Mouse (Mus musculus) brain, embryonic 14.5 days (tissue): ENCODE data around the gene Slc25a47. TPM values are rescaled to one million over a fixed set of nuclear protein-coding genes. Genes with fewer than 3 reads are reported as not detected.

Experiments used
- DNase-seq: peaks from one replicate; pipeline ENCODE4 v3.0.0-alpha.2; 2011; ENCODE audit warnings: low read depth
- CTCF ChIP-seq: fragments of 200-500 bp; IDR thresholded peaks from 2 replicates; pipeline ENCODE4 v1.5.1; 2012; ENCODE audit warnings: inconsistent platforms, mild to moderate bottlenecking, moderate library complexity, borderline replicate concordance; ENCODE audit not compliant: insufficient read depth, insufficient read length; ENCODE audit errors: extremely low read depth
- POLR2A ChIP-seq: fragments of 200-500 bp; IDR thresholded peaks from 2 replicates; pipeline ENCODE4 v1.6.1; 2012; ENCODE audit warnings: mild to moderate bottlenecking, inconsistent platforms, borderline replicate concordance; ENCODE audit not compliant: poor library complexity, insufficient read depth, insufficient read length, severe bottlenecking; ENCODE audit errors: extremely low read depth
- polyA plus RNA-seq: library from polyadenylated mRNA; depleted of rRNA; stranded (reverse); fragments of >200 nt; gene quantifications from 2 replicates; pipeline ENCODE4 v1.2.3, GENCODE M21; 2012; rRNA removed

Gene Slc25a47
- 19.9 and 24.8 TPM in 2 replicates for polyA plus RNA-seq

DNA sequence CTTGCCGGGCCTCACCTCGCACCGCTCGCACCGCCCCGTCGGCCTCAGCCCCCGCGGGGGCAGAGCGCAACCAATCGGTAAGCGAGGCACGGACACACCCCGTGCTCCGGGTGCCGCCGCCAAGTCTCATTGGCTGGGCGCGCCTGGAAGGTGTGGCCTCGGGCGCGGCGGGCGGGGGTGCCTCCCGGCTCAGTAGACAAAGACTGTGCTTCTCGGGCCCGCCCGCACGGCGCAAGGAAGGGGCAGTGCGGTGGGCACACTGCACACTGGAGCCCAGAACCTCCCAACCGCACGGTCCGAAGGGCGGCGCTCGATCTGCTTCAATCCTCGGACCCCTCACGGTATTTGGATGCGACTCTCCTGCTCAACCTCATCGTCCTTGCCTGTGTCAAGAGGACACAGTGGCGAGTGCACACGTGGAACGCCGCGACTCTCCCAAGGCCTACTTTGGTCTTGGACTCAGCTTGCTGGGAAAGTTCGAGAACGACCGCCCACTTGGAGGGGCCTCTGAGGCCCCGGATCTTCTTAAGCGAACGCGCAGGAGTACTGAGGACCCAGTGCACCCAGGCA, at the start of gene Slc25a47, which contains the start of gene Slc25a29:
Slc25a47 (plus strand) TSS at position 207 of the 570 bp plus-strand sequence.
Slc25a29 (minus strand) TSS at position 44 of the 570 bp plus-strand sequence.
- peak; percentile 99 for DNase-seq
- TF ChIP-seq CTCF, result no peak
- TF ChIP-seq POLR2A, result peak; percentile 61; the same call in 1 of the 2 replicates

DNA sequence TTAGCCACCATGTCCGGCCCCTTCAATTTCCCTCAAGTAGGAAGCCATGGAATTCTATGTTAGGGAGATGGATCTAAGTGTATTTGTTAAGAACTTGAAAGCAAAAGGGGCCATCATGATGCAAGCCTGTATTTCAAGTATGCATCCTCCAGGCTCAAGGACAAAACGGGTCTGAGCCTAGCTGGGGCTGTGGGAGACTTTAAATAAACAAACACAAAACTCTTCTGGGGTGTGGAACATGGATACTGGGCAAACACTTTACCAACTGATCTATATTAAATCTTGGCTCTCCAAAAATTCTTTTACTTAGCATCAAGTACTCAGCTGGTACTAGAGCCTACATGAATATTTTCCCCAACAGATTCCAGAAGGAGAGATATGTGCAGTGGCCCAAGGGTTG, 48.5 kb upstream of the Slc25a47 start:
- TF ChIP-seq CTCF (no peak), POLR2A (no peak)
- no peak for DNase-seq

DNA sequence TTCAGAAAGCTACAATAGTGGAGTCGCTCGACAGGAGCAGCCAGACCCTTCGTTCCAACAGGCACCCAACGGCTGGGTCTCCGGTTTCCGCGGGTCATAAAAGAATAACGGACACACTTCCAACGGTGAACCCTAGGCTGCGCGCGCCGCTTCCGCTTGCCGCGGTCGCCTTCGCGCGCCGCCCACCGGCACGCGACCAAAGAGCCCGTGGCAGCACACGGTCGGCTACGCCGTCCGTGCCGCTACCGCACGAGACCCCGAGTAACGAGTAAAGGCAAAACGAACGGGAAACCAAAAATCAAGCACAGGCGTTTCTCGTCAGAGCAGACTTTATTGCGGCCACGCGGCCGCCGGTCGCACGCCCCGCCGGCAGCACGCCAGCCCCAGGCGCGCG, 43.7 kb upstream of the Slc25a47 start:
- peak; percentile 90 for DNase-seq
- TF ChIP-seq POLR2A (peak; percentile 48), CTCF (no peak)

DNA sequence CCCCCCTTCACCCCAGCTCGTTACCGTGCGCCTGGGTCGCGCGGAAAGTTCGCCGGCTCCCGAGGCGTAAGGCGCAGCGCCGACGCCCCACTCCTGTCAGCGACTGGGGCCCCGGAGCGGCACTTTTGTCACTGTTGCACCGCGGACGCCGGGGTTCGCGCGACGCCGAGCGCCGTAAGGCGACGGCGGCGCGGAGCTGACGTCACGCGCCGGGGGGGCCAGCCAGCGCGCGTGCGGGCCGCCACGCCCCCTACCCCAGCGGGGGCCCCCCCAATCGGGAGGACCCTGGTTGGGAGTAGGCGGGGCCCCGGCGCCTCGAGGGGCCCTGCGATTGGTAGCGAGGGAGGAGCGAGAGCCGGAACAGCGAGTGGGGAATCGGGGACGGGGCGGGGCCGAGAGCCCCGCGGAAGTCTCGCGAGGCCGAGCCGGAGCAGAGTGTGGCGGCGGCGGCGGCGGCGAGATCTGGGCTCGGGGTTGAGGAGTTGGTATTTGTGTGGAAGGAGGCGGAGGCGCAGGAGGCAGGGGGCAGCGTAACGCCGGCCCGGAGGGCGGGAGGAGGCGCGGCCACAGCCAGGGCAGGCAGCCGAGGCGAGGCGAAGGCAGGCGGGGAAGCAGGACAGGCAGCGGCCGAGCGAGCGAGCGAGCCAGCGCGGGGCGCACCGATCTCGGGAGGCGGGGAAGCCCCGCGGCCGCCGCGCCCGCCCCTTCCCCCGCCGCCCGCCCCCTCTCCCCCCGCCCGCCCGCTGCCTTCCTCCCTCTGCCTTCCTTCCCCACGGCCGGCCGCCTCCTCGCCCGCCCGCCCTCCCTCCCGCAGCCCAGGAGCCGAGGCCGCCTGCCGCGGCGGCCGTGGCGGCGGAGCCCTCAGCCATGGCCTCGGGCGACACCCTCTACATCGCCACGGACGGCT, 43.0 kb upstream of the Slc25a47 start, which contains the start of gene Yy1:
Yy1 (plus strand) TSS at position 428 of the 907 bp plus-strand sequence.
- TF ChIP-seq POLR2A (peak; percentile 87), CTCF (no peak)
- peak; percentile 99 for DNase-seq

DNA sequence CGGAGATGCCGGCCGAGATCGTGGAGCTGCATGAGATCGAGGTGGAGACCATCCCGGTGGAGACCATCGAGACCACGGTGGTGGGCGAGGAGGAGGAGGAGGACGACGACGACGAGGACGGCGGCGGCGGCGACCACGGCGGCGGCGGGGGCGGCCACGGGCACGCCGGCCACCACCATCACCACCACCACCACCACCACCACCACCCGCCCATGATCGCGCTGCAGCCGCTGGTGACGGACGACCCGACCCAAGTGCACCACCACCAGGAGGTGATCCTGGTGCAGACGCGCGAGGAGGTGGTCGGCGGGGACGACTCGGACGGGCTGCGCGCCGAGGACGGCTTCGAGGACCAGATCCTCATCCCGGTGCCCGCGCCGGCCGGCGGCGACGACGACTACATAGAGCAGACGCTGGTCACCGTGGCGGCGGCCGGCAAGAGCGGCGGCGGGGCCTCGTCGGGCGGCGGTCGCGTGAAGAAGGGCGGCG, 42.3 kb upstream of the Slc25a47 start:
- DNase-seq, result no peak
- TF ChIP-seq POLR2A (no peak), CTCF (no peak)

DNA sequence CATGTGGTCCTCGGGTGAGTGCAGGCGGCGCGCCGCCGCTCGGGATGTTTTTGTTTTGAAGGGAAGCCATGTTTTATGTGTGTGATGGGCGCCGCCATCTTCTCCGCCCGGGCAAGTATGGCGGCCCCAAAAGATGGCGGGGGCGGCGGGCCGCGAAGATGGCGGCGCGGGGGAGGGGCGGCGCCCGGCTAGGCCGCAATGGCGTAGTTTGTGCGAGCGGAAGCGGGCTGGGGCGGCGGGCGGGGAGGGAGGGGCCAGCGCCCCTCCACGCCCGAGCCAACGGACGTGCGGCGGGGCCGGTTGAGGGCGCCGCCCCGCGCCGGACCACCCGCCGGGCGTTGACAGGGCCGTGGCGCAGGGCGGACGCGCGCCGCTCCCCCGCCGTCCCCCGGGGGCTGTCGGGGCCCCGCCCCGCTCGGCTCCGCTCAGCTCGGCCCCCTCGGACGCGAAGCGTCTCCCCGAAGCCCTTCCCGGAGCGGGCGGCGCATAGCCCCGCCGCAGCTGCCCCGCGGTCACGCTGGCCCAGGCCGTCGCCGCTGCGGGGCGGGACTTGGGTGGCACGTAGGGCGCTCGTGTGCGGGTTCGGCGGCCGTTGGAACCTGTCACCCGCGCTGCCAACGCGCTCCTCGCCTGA, 41.7 kb upstream of the Slc25a47 start:
- DNase-seq, result peak; percentile 93
- TF ChIP-seq CTCF, result no peak
- no peak; the same call in 1 of the 2 replicates for TF ChIP-seq POLR2A

DNA sequence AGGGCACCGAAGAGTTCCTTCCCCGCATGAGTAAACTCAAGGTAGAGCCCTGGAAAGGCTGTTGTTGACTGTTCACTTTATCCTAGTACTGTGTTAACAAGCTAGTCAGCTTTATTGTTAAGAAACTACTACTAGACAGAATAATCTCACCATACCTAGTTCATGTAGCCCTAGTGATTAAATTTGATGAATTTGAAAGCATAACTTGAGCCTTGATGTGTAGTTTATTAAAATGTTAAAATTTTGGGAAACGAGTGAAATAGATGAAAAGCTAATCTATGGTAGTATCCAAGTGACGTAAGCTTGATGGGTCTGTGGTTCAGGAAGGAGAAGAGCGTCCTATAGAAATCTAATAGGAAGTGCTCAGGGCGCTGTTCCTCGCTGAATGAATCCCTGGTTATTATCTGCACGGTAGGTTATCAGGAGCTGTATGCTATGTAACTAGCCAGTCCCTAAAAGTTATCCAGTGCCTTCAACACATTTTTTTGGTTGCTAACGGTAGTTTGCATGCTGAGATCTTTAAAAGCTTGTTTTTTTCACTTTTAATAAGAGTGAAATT, 40.8 kb upstream of the Slc25a47 start:
- peak; percentile 21 for DNase-seq
- no peak for TF ChIP-seq CTCF
- no peak for TF ChIP-seq POLR2A

DNA sequence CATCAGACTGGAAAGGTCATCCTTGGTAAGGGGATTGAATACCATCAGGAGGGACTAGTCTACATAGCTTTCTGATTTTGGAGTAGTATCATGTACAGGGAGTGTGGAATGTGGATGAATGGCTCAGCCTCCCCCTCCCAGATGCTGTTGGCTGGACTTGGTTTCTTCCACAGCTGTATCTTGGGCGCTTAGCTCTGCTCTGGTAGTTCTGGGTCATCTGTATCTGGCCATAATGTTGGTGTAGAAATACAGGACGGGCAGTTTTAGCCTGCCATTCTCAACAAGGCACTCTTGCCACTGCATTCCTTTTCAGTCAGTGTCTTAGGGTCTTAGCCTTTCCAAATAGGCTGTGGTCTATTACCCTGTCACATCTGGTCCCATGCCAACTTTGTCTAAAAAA, 34.2 kb upstream of the Slc25a47 start:
- no peak for DNase-seq
- no peak for TF ChIP-seq POLR2A
- TF ChIP-seq CTCF, result no peak

DNA sequence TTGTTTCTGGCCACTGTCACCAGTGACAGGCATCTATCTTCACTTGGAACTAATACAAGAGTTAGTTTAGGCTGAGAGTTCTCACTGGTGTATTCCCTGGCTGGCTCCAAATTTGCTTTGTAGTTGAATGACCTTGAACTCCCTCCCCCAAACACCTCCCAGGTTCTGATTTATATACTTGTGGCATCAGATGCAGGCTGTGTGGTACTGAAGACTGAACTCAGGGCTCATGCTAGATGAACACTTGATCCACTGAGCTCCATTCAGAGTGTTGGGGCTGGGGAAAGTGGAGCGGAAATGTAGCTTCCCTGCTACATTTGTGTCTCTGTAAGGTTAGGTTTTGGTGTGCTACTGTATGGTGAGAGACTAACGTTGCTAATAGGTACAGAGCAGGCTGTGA, 31.5 kb upstream of the Slc25a47 start:
- TF ChIP-seq POLR2A (no peak), CTCF (no peak)
- DNase-seq, result no peak

DNA sequence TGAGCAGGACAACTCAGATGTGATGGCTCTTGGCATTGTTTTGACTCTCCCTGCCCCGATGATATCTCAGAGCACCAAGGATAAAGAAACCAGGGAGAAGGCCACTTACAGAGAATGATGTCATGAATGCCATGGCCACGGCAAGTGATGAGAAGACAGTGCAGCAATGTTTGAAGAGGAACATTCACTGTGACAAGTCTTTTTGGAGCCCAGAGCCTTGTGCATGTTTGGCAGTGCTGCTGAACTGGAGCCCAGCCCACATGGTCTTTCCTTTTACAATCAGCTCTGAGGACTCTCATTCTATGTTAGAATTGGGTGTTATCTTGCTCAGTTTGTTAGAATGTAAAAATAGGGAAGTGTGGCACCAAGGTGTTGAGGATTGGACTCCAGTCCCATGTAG, 27.4 kb upstream of the Slc25a47 start:
- TF ChIP-seq POLR2A (no peak), CTCF (no peak)

DNA sequence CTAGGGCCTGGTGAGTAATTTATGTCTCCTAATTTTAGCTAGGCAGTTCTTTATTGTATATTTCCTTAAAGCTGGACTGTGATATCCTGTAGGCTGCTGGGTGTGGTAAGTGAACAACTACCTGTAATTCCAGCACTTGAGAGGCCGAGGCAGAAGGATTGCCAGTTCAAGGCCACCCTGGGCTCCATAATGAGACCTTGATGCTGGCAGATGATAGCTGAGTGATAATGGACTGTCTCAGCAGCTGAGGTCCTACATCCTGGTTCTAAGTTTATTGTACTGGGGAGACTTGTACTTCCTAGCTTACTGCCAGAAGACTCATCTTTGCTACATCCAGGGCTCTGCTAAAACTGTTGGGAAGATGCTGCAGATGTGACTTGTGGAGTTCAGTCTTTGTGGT, 26.1 kb upstream of the Slc25a47 start:
- no peak for TF ChIP-seq POLR2A
- no peak for TF ChIP-seq CTCF
- DNase-seq, result no peak

More for the DNA sequence above, 27.4 kb upstream of the Slc25a47 start:
- DNase-seq, result no peak
